Mouse (Mus musculus) CH12.LX (cell line): ENCODE measurements around the gene Mapkapk5. TPM values are rescaled to one million over a fixed set of nuclear protein-coding genes. Genes with fewer than 3 reads are reported as not detected.
A peak's percentile ranks its signal among the peaks of the same experiment; 100 is the strongest.

Experiments
- DNase-seq: peaks from one replicate; pipeline ENCODE4 v3.0.0-alpha.2; 2013; ENCODE audit errors: extremely low read depth
- H3K27ac ChIP-seq: 2 replicates; pipeline ENCODE4 v1.5.1; 2012; ENCODE audit warnings: low read depth, mild to moderate bottlenecking, control low read depth, moderate library complexity; ENCODE audit not compliant: insufficient read depth
- H3K27me3 ChIP-seq: replicated peaks from 2 replicates; pipeline ENCODE3; 2012; ENCODE audit warnings: inconsistent platforms
- H3K36me3 ChIP-seq, 2 experiments: replicated peaks in 1 of 2; 2 replicates each; pipeline versions ENCODE3 to v1.6.1; 2012; ENCODE audit warnings: inconsistent platforms in 1 of 2, low read length in 1 of 2, mild to moderate bottlenecking in 1 of 2, mixed read lengths in 1 of 2, moderate library complexity in 1 of 2; ENCODE audit not compliant: control insufficient read depth in 1 of 2, insufficient read depth in 1 of 2
- H3K4me1 ChIP-seq, 2 experiments: 2 replicates each; pipeline ENCODE4 v1.6.1; 2012; ENCODE audit warnings: inconsistent platforms in 1 of 2, moderate library complexity in 1 of 2; ENCODE audit not compliant: insufficient read depth in 2 of 2, control insufficient read depth in 1 of 2
- H3K4me2 ChIP-seq: 2 replicates; pipeline ENCODE4 v1.6.1; 2012; ENCODE audit warnings: low read depth, mild to moderate bottlenecking, control low read depth; ENCODE audit not compliant: poor library complexity, insufficient read depth, severe bottlenecking
- H3K4me3 ChIP-seq, 3 experiments: fragments of 150-350 bp in 1 of 3; sonication (generic) in 1 of 3; replicated peaks in 1 of 3; 2 replicates each; pipeline versions ENCODE3 to v1.5.1; 2011 to 2012; ENCODE audit warnings: low read depth in 2 of 3, low read length in 2 of 3, mild to moderate bottlenecking in 2 of 3, moderate library complexity in 2 of 3, control low read depth in 1 of 3, improper control_type of control experiment in 1 of 3, inconsistent platforms in 1 of 3, mixed read lengths in 1 of 3; ENCODE audit not compliant: poor library complexity in 1 of 3
- H3K79me2 ChIP-seq: replicated peaks from 2 replicates; pipeline ENCODE4 v1.6.1; 2012; ENCODE audit warnings: mild to moderate bottlenecking, moderate library complexity; ENCODE audit not compliant: control insufficient read depth, poor library complexity, insufficient read depth, severe bottlenecking; ENCODE audit errors: extremely low read depth
- H3K9ac ChIP-seq: 2 replicates; pipeline ENCODE4 v1.6.1; 2012; ENCODE audit warnings: low read depth, mild to moderate bottlenecking, control low read depth, moderate library complexity; ENCODE audit not compliant: insufficient read depth
- H3K9me3 ChIP-seq: replicated peaks from 2 replicates; pipeline ENCODE3; 2012; ENCODE audit warnings: low read length, inconsistent platforms, mixed read lengths
- BHLHE40 ChIP-seq: IDR thresholded peaks from 2 replicates; pipeline ENCODE4 v1.6.1; 2011; ENCODE audit warnings: mild to moderate bottlenecking, low read depth, low read length, improper control_type of control experiment
- CHD2 ChIP-seq: IDR thresholded peaks from 2 replicates; pipeline ENCODE4 v1.6.1; 2011; ENCODE audit warnings: low read length, improper control_type of control experiment
- CTCF ChIP-seq, 2 experiments: IDR thresholded peaks in 1 of 2; conservative IDR thresholded peaks in 1 of 2; 2 replicates each; pipeline ENCODE4 v1.5.1; 2011 to 2012; ENCODE audit warnings: low read depth in 2 of 2, low read length in 2 of 2, improper control_type of control experiment in 1 of 2, inconsistent platforms in 1 of 2, mild to moderate bottlenecking in 1 of 2, moderate library complexity in 1 of 2
- E2F4 ChIP-seq: IDR thresholded peaks from 2 replicates; pipeline ENCODE4 v1.6.1; 2011; ENCODE audit warnings: low read depth, low read length, improper control_type of control experiment; ENCODE audit not compliant: insufficient replicate concordance
- ELF1 ChIP-seq: IDR thresholded peaks from 2 replicates; pipeline ENCODE4 v1.6.1; 2014; ENCODE audit warnings: low read depth, mild to moderate bottlenecking, inconsistent platforms, low read length, improper control_type of control experiment
- GABPA ChIP-seq: IDR thresholded peaks from 2 replicates; pipeline ENCODE4 v1.6.1; 2012; ENCODE audit warnings: low read depth, low read length, improper control_type of control experiment, inconsistent platforms; ENCODE audit not compliant: insufficient replicate concordance
- HCFC1 ChIP-seq: IDR thresholded peaks from 2 replicates; pipeline ENCODE4 v1.6.1; 2012; ENCODE audit warnings: low read depth, mild to moderate bottlenecking, inconsistent platforms, low read length, improper control_type of control experiment
- IRF4 ChIP-seq: IDR thresholded peaks from 2 replicates; pipeline ENCODE4 v1.6.1; 2014; ENCODE audit warnings: low read depth, mild to moderate bottlenecking, inconsistent platforms, low read length, improper control_type of control experiment
- JUN ChIP-seq: IDR thresholded peaks from 2 replicates; pipeline ENCODE4 v1.6.1; 2011; ENCODE audit warnings: low read depth, mild to moderate bottlenecking, low read length, improper control_type of control experiment, moderate library complexity; ENCODE audit not compliant: insufficient read depth
- JUND ChIP-seq: conservative IDR thresholded peaks from 2 replicates; pipeline ENCODE4 v1.6.1; 2011; ENCODE audit warnings: low read depth, low read length, improper control_type of control experiment
- MAX ChIP-seq: IDR thresholded peaks from 2 replicates; pipeline ENCODE4 v1.6.1; 2011; ENCODE audit warnings: low read length, improper control_type of control experiment
- MAZ ChIP-seq: IDR thresholded peaks from 2 replicates; pipeline ENCODE4 v1.6.1; 2012; ENCODE audit warnings: low read depth, mild to moderate bottlenecking, inconsistent platforms, low read length, improper control_type of control experiment, moderate library complexity
- MXI1 ChIP-seq: IDR thresholded peaks from 2 replicates; pipeline ENCODE4 v1.6.1; 2011; ENCODE audit warnings: mild to moderate bottlenecking, low read depth, low read length, improper control_type of control experiment
- MYC ChIP-seq: IDR thresholded peaks from 2 replicates; pipeline ENCODE4 v1.6.1; 2011; ENCODE audit warnings: low read depth, mild to moderate bottlenecking, improper control_type of control experiment, low read length
- NELFE ChIP-seq: IDR thresholded peaks from 2 replicates; pipeline ENCODE4 v1.6.1; 2011; ENCODE audit warnings: low read depth, low read length, improper control_type of control experiment
- PAX5 ChIP-seq: IDR thresholded peaks from 2 replicates; pipeline ENCODE4 v1.6.1; 2012; ENCODE audit warnings: low read length, inconsistent platforms, mixed read lengths
- POLR2A ChIP-seq: IDR thresholded peaks from 2 replicates; pipeline ENCODE4 v1.6.1; 2011; ENCODE audit warnings: low read depth, mild to moderate bottlenecking, improper control_type of control experiment, low read length
- RAD21 ChIP-seq: IDR thresholded peaks from 2 replicates; pipeline ENCODE4 v1.6.1; 2011; ENCODE audit warnings: low read depth, mild to moderate bottlenecking, low read length, improper control_type of control experiment, moderate library complexity
- RCOR1 ChIP-seq: conservative IDR thresholded peaks from 2 replicates; pipeline ENCODE4 v1.6.1; 2012; ENCODE audit warnings: low read depth, mild to moderate bottlenecking, inconsistent platforms, low read length, improper control_type of control experiment
- TBP ChIP-seq: conservative IDR thresholded peaks from 2 replicates; pipeline ENCODE4 v1.6.1; 2011; ENCODE audit warnings: low read depth, low read length, improper control_type of control experiment
- UBTF ChIP-seq: IDR thresholded peaks from 2 replicates; pipeline ENCODE4 v1.6.1; 2012; ENCODE audit warnings: low read depth, mild to moderate bottlenecking, inconsistent platforms, low read length, improper control_type of control experiment, moderate library complexity
- USF1 ChIP-seq: IDR thresholded peaks from 2 replicates; pipeline ENCODE4 v1.6.1; 2014; ENCODE audit warnings: low read depth, mild to moderate bottlenecking, inconsistent platforms, low read length, improper control_type of control experiment
- USF2 ChIP-seq: conservative IDR thresholded peaks from 2 replicates; pipeline ENCODE4 v1.6.1; 2011; ENCODE audit warnings: low read depth, low read length, improper control_type of control experiment
- ZC3H11A ChIP-seq: IDR thresholded peaks from 2 replicates; pipeline ENCODE4 v1.6.1; 2012; ENCODE audit warnings: low read depth, mild to moderate bottlenecking, inconsistent platforms, low read length, improper control_type of control experiment
- ZNF384 ChIP-seq: IDR thresholded peaks from 2 replicates; pipeline ENCODE4 v1.6.1; 2012; ENCODE audit warnings: low read depth, low read length, improper control_type of control experiment, inconsistent platforms
- dilution Hi-C: fragments of 300-500 bp; cut with MboI; formaldehyde crosslinking; loops from 2 replicates; pipeline ENCODE4 v1.14.3; 2020; ENCODE audit warnings: low sequenced_read_pairs; ENCODE audit not compliant: extremely low pct_unique_long_range_greater_than_20kb, extremely low pct_ligation_motif_present
- in situ Hi-C: fragments of 300-500 bp; cut with MboI; formaldehyde crosslinking; loops from 3 replicates; pipeline ENCODE4 v1.14.3; 2019; ENCODE audit warnings: low sequenced_read_pairs, low pct_ligation_motif_present, low pct_unique_long_range_greater_than_20kb, mixed read lengths
- polyA plus RNA-seq: library from polyadenylated mRNA; unstranded; fragments of >175 nt; gene quantifications from 2 replicates; pipeline ENCODE4 v1.2.1, GENCODE M21; 2012; ENCODE audit warnings: low read depth; ENCODE audit not compliant: insufficient read length
- total RNA-seq, 2 experiments: library from RNA; depleted of rRNA; stranded (reverse); fragments of 300-350 nt in 1 of 2; fragments of >200 nt in 1 of 2; gene quantifications; 2 replicates each; pipeline ENCODE4 v1.2.3; 2012 to 2014

Mapkapk5 gene
- total and polyA plus RNA-seq, 3 experiments, result 48.3 to 84.8 (median 82.9) TPM

- Histone ChIP-seq H3K27me3 (no peaks in the 10 kb centered on the region), H3K9ac (no peak overlapping the region), H3K4me1 (peaks cover 0 to 6% of the 10 kb centered on the region in 2 experiments; a peak in 2 of 4 replicates), H3K4me3 (no peak overlapping the region), H3K4me2 (no peak overlapping the region), H3K36me3 (peaks cover 13 to 91% of the 10 kb centered on the region in 2 experiments), H3K79me2 (no peaks in the 10 kb centered on the region), H3K27ac (no peak overlapping the region), H3K9me3 (no peaks in the 10 kb centered on the region)
- dilution Hi-C loops, result no loop called here
- no peak for DNase-seq
- in situ Hi-C loops, result no loop called here
- no peak for TF ChIP-seq POLR2A
- TF ChIP-seq CTCF (conservative IDR thresholded peaks at IDR 0.05 in 1 of 2, IDR thresholded peaks at IDR 0.05 in 1 of 2; ENCODE audit: low read depth in 2 of 2, low read length in 2 of 2), result peak in 1 of 2 experiments; percentile 1; a peak in 1 of 4 replicates
Observed at GRCm38 (mm10) chr5:121574145-121574544, 28.4 kb upstream of the Mapkapk5 start.

- Histone ChIP-seq H3K4me2 (no peak overlapping the region), H3K4me3 (no peak overlapping the region), H3K4me1 (peaks cover 0 to 6% of the 10 kb centered on the region in 2 experiments; a peak in 2 of 4 replicates), H3K27ac (no peak overlapping the region), H3K9ac (no peak overlapping the region), H3K79me2 (no peaks in the 10 kb centered on the region), H3K9me3 (no peaks in the 10 kb centered on the region), H3K27me3 (no peaks in the 10 kb centered on the region), H3K36me3 (peaks cover 17 to 90% of the 10 kb centered on the region in 2 experiments)
- dilution Hi-C loops (no loop called here), in situ Hi-C loops (no loop called here)
- no peak for TF ChIP-seq ZC3H11A
- no peak for TF ChIP-seq RCOR1
- TF ChIP-seq MAX, result no peak
- no peak for TF ChIP-seq IRF4
- TF ChIP-seq CHD2, result no peak
- TF ChIP-seq PAX5, result no peak
- no peak for TF ChIP-seq MXI1
- DNase-seq, result no peak
Observed at GRCm38 (mm10) chr5:121570787-121571186, 25.1 kb upstream of the Mapkapk5 start.

- no peak overlapping the region for H3K9ac ChIP-seq
- TF ChIP-seq JUND (no peak), RCOR1 (no peak), POLR2A (no peak), BHLHE40 (no peak), NELFE (no peak), UBTF (no peak), MYC (no peak), TBP (no peak), ELF1 (no peak), MAZ (no peak), HCFC1 (no peak), CHD2 (no peak), RAD21 (no peak), E2F4 (no peak), USF1 (no peak), JUN (no peak), GABPA (no peak), ZC3H11A (no peak), ZNF384 (no peak), USF2 (no peak)
- TF ChIP-seq, all 38 proteins: peak for 0
- H3K27ac ChIP-seq, result no peak overlapping the region
- dilution Hi-C loops (no loop called here), in situ Hi-C loops (loop anchor here (5.0 kb wide), 1 partner anchor 37 kb away; no protein-coding TSS in a partner anchor)
- H3K27me3 ChIP-seq, result no peaks in the 10 kb centered on the region
- no peak for DNase-seq
- peaks cover 0 to 9% of the 10 kb centered on the region in 2 experiments; a peak in 2 of 4 replicates for H3K4me1 ChIP-seq
- no peaks in the 10 kb centered on the region for H3K79me2 ChIP-seq
- H3K4me2 ChIP-seq, result no peak overlapping the region
- H3K36me3 ChIP-seq, result peaks cover 17 to 82% of the 10 kb centered on the region in 2 experiments
- H3K4me3 ChIP-seq, result no peak overlapping the region
- no peaks in the 10 kb centered on the region for H3K9me3 ChIP-seq
Observed at GRCm38 (mm10) chr5:121569881-121570420, 24.2 kb upstream of the Mapkapk5 start.
